Mouse (Mus musculus): ENCODE data around the gene Map4k3.
A peak's percentile ranks its signal among the peaks of the same experiment; 100 is the strongest.

- TF ChIP-seq CTCF (conservative IDR thresholded peaks at IDR 0.05; ENCODE audit: low read length) (peak; percentile 71), NANOG (IDR thresholded peaks at IDR 0.05; ENCODE audit: borderline replicate concordance, low read length) (no peak)
Measured at GRCm38 (mm10) chr17:80557461-80557860, 170.8 kb downstream of the Map4k3 start.
